Mouse (Mus musculus) limb, embryonic 14.5 days (tissue): ENCODE measurements around the gene Zfyve21. TPM values are rescaled to one million over a fixed set of nuclear protein-coding genes. Genes with fewer than 3 reads are reported as not detected.

Experiments
- ATAC-seq: fragments of 200-750 bp; cut with Nextera tagmentation; 2 replicates; pipeline ENCODE4 v1.8.0; 2017; ENCODE audit warnings: low read depth, moderate number of reproducible peaks, moderate TSS enrichment; ENCODE audit not compliant: low FRiP score
- DNase-seq: peaks from one replicate; pipeline ENCODE4 v3.0.0-alpha.2; 2015; ENCODE audit warnings: low spot score
- H3K27ac ChIP-seq: fragments of 300-500 bp; sonication (generic); replicated peaks from 2 replicates; pipeline ENCODE4 v1.5.1; 2014; ENCODE audit warnings: low read depth, mild to moderate bottlenecking, low read length, moderate library complexity, mixed read lengths
- H3K27me3 ChIP-seq: fragments of 300-500 bp; sonication (generic); 2 replicates; pipeline ENCODE4 v1.6.1; 2014; ENCODE audit warnings: low read length, mixed read lengths; ENCODE audit not compliant: control insufficient read depth, insufficient read depth
- H3K36me3 ChIP-seq: fragments of 300-500 bp; sonication (generic); 2 replicates; pipeline ENCODE4 v1.6.1; 2014; ENCODE audit warnings: mild to moderate bottlenecking, low read length, moderate library complexity, mixed read lengths; ENCODE audit not compliant: control insufficient read depth, insufficient read depth
- H3K4me1 ChIP-seq: fragments of 300-500 bp; sonication (generic); 2 replicates; pipeline ENCODE4 v1.6.1; 2014; ENCODE audit warnings: antibody characterized with exemption, low read length, mixed read lengths; ENCODE audit not compliant: control insufficient read depth, insufficient read depth
- H3K4me2 ChIP-seq: fragments of 300-500 bp; sonication (generic); replicated peaks from 2 replicates; pipeline ENCODE4 v1.6.1; 2014; ENCODE audit warnings: low read depth, mild to moderate bottlenecking, low read length, moderate library complexity; ENCODE audit not compliant: severe bottlenecking
- H3K4me3 ChIP-seq: fragments of 300-500 bp; sonication (generic); replicated peaks from 2 replicates; pipeline ENCODE4 v1.5.1; 2014; ENCODE audit warnings: low read length
- H3K9ac ChIP-seq: fragments of 300-500 bp; sonication (generic); 2 replicates; pipeline ENCODE4 v1.6.1; 2014; ENCODE audit warnings: mild to moderate bottlenecking, low read depth, low read length, moderate library complexity; ENCODE audit not compliant: severe bottlenecking
- H3K9me3 ChIP-seq: fragments of 300-500 bp; sonication (generic); 2 replicates; pipeline ENCODE4 v1.6.1; 2016; ENCODE audit warnings: low read length; ENCODE audit not compliant: control insufficient read depth
- POLR2A ChIP-seq: fragments of 200-500 bp; IDR thresholded peaks from 2 replicates; pipeline ENCODE4 v1.8.0; 2012; ENCODE audit warnings: inconsistent platforms, mild to moderate bottlenecking, moderate library complexity, borderline replicate concordance; ENCODE audit not compliant: insufficient read depth, insufficient read length; ENCODE audit errors: extremely low read depth
- WGBS: fragments of 180-500 bp; shearing (Covaris S2); extraction: QIAGEN DNeasy Blood & Tissue Kit; methylation state at CpG from one replicate; pipeline ENCODE4 v1.1.7; 2014; 5-methylcytosine and 5-hydroxymethylcytosine counted together
- polyA plus RNA-seq, 2 experiments: library from polyadenylated mRNA; depleted of rRNA in 1 of 2; stranded (reverse) in 1 of 2; unstranded in 1 of 2; fragments of >200 nt; fragmentation: Nextera tagmentation in 1 of 2; extraction: Ambion mirVana in 1 of 2; gene quantifications; 2 replicates each; pipeline versions ENCODE4 v1.2.1 to v1.2.3; 2012 to 2014

The Zfyve21 gene
- polyA plus RNA-seq, 2 experiments = 102 to 119 TPM

- peaks cover 13% of the 10 kb centered on the region for H3K36me3 ChIP-seq
- H3K4me1 ChIP-seq = peaks cover 28% of the 10 kb centered on the region
- no peak overlapping the region for H3K4me2 ChIP-seq
- H3K9ac ChIP-seq = no peak overlapping the region
- no peak for DNase-seq
- no peak for TF ChIP-seq POLR2A
- H3K9me3 ChIP-seq = no peaks in the 10 kb centered on the region
- ATAC-seq = no peak
- no peaks in the 10 kb centered on the region for H3K27me3 ChIP-seq
- no peak overlapping the region for H3K27ac ChIP-seq
- no peak overlapping the region for H3K4me3 ChIP-seq
- 88% methylated on average over 12 of the region's 13 CpGs for WGBS
These were observed 1.9 kb upstream of the Zfyve21 start for GRCm38 (mm10) chr12:111812075-111812474.

DNA sequence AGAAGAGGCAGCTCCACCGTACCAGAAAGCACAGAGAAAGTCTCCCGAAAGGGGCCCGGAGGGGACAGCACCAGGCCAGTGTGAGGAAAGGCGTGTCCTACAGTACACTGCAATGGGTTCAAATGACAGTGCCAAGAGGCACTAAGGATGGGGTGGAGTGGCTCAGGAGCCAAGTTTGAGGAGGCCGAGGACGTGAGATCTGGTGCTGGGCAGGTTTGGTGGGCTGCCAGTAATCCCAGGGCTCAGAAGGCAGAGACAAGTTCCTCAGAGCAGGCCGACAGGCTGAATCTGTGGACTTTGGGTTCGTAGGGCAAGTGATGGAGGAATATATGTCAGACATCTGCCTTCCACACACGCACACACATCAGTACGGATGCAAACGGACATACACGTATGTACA is 1.4 kb upstream of the Zfyve21 start:
- no peaks in the 10 kb centered on the region for H3K9me3 ChIP-seq
- no peak for TF ChIP-seq POLR2A
- no peak overlapping the region for H3K27ac ChIP-seq
- H3K27me3 ChIP-seq = no peaks in the 10 kb centered on the region
- 0 out of 2 replicates have a peak overlapping the region, but pooled peaks have one; percentile 53 for H3K9ac ChIP-seq
- H3K4me2 ChIP-seq = peak overlapping the region; percentile 79
- H3K4me1 ChIP-seq = peaks cover 28% of the 10 kb centered on the region
- peak overlapping the region; percentile 91 for H3K4me3 ChIP-seq
- DNase-seq (no peak), ATAC-seq (no peak)
- 66% methylated on average over 12 of the region's 12 CpGs for WGBS
- peaks cover 11% of the 10 kb centered on the region for H3K36me3 ChIP-seq

GRCm38 (mm10) chr12:111813111-111813765 is 732 bp upstream of the Zfyve21 start:
- 2% methylated on average over 24 of the region's 27 CpGs for WGBS
- no peak for ATAC-seq
- peak overlapping the region; percentile 91 for H3K4me3 ChIP-seq

GRCm38 (mm10) chr12:111814769-111815762 is 1.1 kb downstream of the Zfyve21 start:
- peak; percentile 12 for DNase-seq
- WGBS = 29% methylated on average over 19 of the region's 19 CpGs
- TF ChIP-seq POLR2A = no peak
- Histone ChIP-seq H3K9ac (peak overlapping the region; percentile 82), H3K9me3 (no peaks in the 10 kb centered on the region), H3K4me1 (peaks cover 23% of the 10 kb centered on the region; the same call in 1 of the 2 replicates), H3K4me3 (peak overlapping the region; percentile 91), H3K27me3 (no peaks in the 10 kb centered on the region), H3K27ac (0 out of 2 replicates have a peak overlapping the region, but pooled peaks have one; percentile 90), H3K4me2 (peak overlapping the region; percentile 77), H3K36me3 (no peaks in the 10 kb centered on the region; the same call in none of the 2 replicates)
- no peak for ATAC-seq

More at GRCm38 (mm10) chr12:111813111-111813765, 732 bp upstream of the Zfyve21 start:
- Histone ChIP-seq H3K4me2 (peak overlapping the region; percentile 79), H3K9me3 (no peaks in the 10 kb centered on the region), H3K27me3 (no peaks in the 10 kb centered on the region), H3K36me3 (peaks cover 5% of the 10 kb centered on the region), H3K9ac (peak overlapping the region; percentile 53), H3K4me1 (peaks cover 28% of the 10 kb centered on the region), H3K27ac (no peak overlapping the region)
- no peak for TF ChIP-seq POLR2A
- DNase-seq = no peak

DNA sequence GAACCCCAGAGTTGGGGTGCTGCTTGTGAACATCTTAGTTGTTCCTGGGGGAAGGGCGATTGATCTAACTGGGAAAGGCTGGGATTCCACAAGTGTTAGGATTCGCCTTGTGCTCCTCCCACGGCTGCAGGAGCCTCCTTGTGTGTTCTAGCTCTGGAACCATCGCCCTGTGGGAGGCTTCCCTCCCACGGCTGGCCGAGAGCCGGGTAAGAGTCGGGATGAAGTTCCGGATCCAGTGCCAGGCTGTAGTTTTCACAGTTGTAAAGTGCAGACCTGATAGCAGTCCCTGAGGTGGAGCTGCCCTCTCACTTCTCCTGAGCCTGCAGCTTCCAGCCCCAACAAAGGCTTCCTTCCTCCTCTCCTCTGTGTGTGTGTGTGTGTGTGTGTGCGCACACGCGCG is 2.6 kb downstream of the Zfyve21 start:
- 65% methylated on average over 13 of the region's 13 CpGs for WGBS
- Histone ChIP-seq H3K4me3 (no peak overlapping the region), H3K27me3 (no peaks in the 10 kb centered on the region), H3K4me2 (peak overlapping the region; percentile 77; the same call in 1 of the 2 replicates), H3K4me1 (peaks cover 23% of the 10 kb centered on the region; the same call in 1 of the 2 replicates), H3K9me3 (no peaks in the 10 kb centered on the region), H3K27ac (no peak overlapping the region), H3K9ac (peak overlapping the region; percentile 43; the same call in 1 of the 2 replicates), H3K36me3 (no peaks in the 10 kb centered on the region; the same call in none of the 2 replicates)
- DNase-seq = no peak
- no peak for TF ChIP-seq POLR2A
- no peak for ATAC-seq
